Mouse (Mus musculus) c-Kit-positive CD71-positive TER-119-positive erythroid progenitor cells, embryonic 14.5 days (primary cell): ENCODE results near the gene Ston1.

ENCODE experiments used
- DNase-seq: peaks from one replicate; pipeline ENCODE4 v3.0.0-alpha.2; 2013; ENCODE audit warnings: low spot score

Ston1 gene

GRCm38 (mm10) chr17:88597222-88598055 is at the start of gene Ston1:
Gene Ston1 (plus strand): TSS chr17:88597684.
- DNase-seq, result no peak

GRCm38 (mm10) chr17:88549411-88550191 is 47.9 kb upstream of the Ston1 start:
- DNase-seq, result no peak

- DNase-seq, result no peak
These were observed 47.1 kb upstream of the Ston1 start for GRCm38 (mm10) chr17:88550351-88550750.

DNA sequence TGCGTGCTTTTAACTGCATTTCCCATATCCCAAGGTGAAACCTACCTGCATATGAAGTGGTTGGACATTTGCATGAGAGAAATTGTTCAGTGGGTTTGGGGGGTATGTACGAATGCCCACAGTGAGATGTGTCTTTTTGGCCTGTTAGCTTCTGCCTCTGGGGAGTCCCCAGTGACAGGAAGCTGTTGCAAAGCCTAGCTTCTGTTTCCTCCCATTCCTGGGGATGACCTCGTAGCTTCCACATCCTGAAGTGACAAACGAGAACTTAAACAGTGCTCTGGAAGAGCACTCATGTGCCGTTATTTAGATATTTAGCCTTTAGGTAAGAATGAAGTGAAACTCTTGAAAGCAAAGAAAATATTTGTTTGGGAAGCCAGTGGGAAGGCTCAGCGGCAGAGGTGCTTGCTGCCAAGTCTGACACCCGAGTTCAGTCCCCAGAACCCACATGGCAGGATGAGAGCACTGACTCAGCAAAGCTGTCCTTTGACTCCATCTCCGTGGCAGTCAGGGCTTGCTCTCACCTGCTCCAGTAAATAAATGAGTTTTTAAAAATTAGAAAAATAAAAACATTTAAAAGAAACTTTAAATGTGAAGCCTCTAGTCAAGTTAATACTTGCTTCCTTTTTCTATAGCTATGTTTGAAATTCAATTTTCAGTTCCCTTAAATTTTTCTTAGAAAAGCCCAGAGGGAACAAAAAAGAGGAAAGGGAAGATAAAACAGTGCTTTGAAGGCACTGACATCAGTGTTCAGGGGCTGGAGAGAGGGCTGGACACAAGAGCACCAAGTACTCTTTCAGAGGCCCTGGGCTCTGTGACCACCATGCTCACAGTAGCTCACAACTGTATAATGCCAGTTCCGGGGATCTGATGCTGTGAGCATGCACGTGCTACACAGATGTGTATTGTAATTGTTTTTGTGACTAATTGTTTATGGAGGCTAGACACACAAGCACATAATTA is 46.2 kb upstream of the Ston1 start:
- no peak for DNase-seq

DNA sequence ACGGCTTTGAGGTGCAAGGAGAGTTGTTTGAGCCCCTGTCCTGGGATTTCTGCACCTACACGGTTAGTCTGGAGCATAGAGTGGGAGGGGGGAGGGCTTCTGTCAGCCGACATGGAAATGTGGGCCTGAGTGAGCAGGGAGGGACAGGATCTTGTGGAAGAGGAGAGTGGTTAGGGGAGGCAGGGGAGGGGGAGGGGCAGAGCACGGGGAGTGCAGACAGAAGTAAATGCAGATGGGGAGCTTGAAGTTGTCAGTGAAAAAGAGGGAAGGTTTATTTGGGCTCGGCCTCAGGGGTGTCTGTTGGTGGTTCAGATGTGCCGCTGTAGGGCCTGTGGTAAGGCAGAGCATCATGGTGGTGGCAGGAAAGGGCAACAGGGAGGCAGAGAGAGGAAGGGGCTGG is 44.9 kb upstream of the Ston1 start:
- DNase-seq, result no peak

DNA sequence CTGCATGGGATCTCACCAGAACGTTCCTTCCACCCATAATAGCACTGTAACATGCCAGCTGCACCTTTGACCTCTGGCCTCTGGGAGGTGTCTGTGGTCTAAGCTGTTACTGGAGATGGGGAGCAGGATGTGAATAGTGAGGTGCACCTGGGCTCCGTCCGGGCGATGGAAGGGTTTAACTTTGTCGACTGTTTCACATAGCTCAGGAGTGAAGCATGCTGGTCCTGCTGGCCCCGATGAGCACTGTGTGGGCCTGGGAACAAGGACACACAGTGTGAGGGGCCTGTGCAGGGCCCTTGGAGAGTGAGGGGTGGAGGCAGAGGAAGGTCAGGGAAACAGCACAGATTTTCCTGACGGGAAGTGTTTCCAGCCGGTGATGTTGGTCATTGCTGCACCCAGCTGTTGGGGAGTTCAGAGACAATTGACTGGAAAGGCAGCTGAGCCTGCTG is 44.5 kb upstream of the Ston1 start:
- no peak for DNase-seq

GRCm38 (mm10) chr17:88553473-88554087 is 43.9 kb upstream of the Ston1 start:
- DNase-seq, result no peak

DNA sequence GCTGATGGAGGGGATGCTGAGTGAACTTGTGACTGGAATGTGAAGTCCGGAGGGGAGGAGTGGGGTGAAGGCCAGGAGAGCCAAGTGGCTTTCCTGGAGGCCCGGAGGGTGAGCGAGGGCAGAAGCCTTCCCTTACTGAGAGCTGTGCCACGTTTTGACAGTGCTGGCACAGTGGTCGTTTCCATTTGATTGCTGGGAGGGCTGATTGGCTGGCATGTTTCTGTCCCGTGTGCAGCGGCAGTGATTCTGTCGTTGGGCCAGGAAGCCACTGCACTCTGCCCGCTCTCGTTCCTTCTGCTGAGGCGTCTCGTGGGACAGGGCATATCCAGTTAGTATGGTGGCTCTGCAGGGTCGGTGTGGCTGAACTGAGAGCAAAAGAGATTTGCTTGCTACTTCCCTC is 41.3 kb upstream of the Ston1 start:
- DNase-seq, result no peak

GRCm38 (mm10) chr17:88556688-88557087 is 40.8 kb upstream of the Ston1 start:
- no peak for DNase-seq

DNA sequence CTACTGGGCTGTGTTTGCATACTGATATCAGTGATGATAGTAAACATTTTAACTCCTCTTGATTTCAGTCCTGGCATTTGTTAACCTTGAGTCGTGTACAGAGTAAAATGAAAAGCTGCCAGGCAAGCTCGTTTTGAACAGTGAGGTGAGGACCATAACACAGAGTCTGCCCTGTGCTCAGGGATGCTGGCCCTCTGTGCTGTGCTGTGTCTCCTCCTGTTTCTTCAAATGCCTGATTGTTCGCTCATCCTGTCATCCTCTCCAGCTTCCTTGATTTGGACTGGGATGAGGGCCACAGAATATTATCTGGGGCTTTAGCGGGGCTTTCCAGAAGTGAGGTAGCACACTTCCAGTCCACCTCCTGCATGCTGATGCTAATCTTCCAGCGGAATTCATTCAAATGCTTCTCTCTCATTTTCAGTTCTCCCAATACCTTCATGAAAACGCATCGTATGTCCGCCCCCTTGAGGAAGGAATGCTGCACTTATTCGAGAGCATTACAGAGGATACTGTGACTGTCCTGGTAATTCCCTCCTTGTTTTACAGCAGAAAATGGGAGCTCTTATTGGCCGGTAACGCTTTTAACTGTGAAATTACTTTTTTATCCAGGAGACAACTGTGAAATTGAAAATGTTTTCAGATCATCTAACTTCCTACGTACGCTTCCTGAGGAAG is 39.2 kb upstream of the Ston1 start:
- DNase-seq, result no peak

GRCm38 (mm10) chr17:88563611-88564010 is 33.9 kb upstream of the Ston1 start:
- no peak for DNase-seq

DNA sequence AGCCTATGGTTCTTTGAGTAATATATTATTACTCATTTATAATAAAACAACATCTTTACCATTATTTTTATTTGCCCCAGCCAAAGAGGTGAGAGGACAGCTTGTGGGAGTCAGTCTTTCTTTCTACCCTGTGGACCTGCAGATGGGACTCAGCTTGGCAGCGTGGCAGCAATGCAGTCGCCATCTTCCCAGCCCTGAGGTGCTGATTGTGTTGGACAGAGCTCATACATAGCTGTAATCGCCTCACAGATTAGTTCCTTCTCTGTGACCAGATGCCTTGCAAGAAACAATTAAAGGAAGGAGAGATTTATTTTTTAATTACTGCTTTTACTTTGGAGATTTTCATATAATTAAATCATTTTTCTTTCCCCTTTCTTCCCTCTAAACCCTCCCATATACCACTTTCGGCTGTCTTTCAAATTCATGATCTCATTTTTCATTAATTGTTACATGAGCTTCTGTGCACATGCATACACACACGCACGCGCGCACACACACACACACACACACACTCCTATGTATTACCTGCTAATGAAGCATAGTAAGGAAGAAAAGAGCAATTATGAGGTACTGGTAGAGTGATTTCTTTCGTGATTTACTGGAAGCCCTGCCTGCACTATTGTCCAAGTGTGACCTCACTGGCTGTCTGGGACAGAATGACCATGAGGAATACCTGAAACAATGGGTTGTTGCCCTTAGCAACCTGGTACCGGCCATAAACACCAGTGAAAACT is 27.5 kb upstream of the Ston1 start:
- no peak for DNase-seq

- DNase-seq, result no peak
These were observed 26.7 kb upstream of the Ston1 start for GRCm38 (mm10) chr17:88570784-88571183.

DNA sequence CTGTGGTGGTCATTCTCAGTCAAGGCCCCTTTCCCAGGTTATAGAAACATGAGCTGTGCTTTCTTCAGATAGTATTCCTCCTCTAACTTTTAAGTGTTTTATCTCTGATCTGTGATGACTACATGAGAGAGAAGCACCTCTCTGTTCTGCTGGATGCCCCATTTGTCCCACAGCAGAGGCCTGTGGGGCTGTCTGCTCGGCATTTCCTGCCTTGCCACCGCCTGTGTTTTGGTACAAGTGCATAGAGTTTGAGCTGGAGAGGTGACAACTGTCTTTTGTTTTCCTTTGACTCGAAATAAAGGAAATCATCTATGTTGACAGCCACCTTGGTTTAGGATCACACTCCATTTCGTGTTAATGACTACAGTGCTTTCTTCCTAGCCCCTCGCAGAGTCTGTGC is 22.7 kb upstream of the Ston1 start:
- DNase-seq, result no peak

DNA sequence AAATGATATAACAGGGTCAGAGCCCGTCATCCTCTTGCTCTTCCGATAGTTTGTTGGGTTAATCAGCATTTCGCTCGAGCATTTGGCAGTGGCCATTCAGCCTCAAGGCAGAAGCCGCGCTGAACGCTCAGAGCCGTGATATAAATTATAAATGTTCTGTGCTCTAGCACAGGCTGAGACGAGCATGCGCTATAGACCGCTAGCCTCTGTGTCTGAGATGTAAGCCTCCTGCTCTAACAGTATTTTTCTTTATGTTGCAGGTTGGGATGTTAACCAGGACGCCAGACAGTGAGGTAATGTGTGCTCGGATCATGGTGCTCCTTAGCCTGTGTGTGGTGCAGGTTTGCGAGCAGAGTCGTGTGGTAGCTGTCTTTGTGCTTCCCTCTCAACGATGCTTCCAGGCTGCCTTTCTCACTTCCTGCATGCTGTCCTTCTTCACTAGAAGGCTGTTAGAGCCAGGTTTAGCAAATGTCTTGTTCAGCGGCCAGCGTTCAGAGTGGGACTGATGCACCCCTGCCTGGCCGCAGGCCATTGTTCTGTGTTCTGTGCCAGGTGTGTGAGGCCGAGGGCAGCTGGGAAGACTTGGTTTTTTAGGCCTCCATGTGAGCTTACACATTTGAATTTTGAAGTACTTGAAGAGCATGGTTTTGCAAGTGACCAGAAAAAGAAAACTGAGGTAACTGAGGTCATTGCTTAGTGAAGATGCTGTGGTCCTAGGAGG is 18.8 kb upstream of the Ston1 start:
- no peak for DNase-seq

- no peak for DNase-seq
These were observed 16.9 kb upstream of the Ston1 start for GRCm38 (mm10) chr17:88580556-88580955.

DNA sequence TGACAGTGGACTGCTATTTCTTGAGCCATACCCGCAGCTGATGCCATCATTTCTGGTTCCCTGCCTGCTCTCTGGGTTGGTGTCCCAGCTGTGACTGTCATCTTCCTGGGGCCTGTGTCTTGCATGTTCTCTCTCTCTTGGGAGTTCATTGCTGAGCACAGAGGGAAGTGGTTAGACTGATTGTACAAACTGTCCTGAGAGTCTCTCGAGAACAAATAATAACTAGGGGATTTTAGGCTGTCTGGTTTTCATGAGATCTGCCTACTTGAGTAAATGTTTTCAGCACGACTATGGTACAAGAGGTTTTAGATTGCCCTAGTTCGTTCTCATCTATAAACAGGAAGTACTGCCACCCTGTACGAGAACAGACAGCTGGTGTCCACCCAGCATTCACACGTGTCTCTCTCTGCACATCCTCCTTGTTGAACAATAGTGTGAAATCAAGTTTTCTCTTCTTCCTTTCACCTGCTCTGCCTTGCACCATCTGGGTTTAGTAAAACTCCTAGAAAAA is 15.9 kb upstream of the Ston1 start:
- no peak for DNase-seq

DNA sequence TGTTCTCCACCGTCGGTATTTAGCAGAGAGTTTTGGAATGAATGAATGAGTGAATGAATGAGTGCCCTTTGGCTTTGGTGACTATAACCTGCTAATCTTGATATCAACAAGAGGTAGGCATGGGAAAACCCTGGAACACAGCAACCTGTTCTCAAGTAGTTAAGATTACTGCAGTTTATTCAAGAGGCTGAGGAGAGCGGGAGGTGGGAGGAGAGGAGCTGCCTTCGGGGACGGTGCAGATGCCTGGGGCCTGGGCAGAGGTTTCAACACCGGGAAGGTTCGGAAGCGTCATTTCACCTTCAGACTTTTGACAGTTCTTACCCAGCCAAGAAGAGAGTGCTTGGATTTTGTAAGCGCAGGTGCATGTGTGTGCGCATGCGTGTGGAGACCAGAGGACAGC is 14.5 kb upstream of the Ston1 start:
- no peak for DNase-seq

- DNase-seq, result no peak
These were observed 14.1 kb upstream of the Ston1 start for GRCm38 (mm10) chr17:88583411-88583810.
